Mouse (Mus musculus): ENCODE measurements around the gene Rreb1. TPM values are rescaled to one million over a fixed set of nuclear protein-coding genes. Genes with fewer than 3 reads are reported as not detected.

Gene Rreb1
- total RNA-seq, 2 experiments from 2014 or later: 46.7 to 61.8 TPM

DNA sequence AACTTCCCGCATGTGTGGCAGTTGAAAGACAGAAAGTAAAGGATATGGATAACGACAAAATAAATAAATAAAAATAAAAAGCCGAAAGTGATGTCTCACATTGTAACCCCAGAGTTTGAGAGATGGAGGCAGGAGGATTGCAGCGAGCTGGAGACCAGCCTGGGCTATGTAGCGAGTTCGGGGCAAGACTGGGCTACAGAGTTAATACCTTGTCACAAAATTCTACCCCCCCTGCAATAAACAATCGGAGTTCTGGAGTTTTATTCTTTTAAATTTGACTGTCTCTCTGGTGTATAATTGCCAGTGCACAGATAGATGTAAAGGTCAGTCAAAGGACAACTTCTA lies 216.2 kb downstream of the Rreb1 start:
- DNase-seq: no peak
- intact Hi-C loops (cut with DNase I): no loop called here

DNA sequence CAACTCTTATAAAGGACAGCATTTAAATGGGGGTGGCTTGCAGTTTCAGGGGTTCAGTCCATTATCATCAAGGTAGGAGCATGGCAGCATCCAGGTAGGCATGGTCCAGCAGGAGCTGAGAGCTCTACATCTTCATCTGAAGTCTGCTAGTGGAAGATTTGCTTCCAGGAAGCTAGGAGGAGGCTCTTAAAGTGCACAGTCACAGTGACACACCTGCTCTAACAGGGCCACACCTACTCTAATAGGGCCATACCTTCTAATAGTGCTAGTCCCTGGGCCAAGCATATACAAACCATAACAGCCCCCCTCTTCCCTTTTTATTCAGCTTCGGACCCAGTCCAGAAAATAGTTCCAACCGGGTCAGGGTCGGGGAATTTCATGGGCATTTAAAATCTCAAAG lies 221.5 kb downstream of the Rreb1 start:
- intact Hi-C loops (cut with DNase I): no loop called here
- DNase-seq: no peak

Other genes with a start within 250 kb of the Rreb1 start
- 10 to 100 TPM; 67.4 to 76.5 TPM for gene Ssr1, start 215.8 kb downstream of the Rreb1 start, total RNA-seq (2021)